Mouse (Mus musculus) stomach, embryonic 14.5 days (tissue): ENCODE results near the gene March2. TPM values are rescaled to one million over a fixed set of nuclear protein-coding genes. Genes with fewer than 3 reads are reported as not detected.

Experiments used
- ATAC-seq: fragments of 200-750 bp; cut with Nextera tagmentation; 2 replicates; pipeline ENCODE4 v1.8.0; 2017; ENCODE audit warnings: low read depth, moderate TSS enrichment; ENCODE audit not compliant: insufficient number of reproducible peaks, insufficient read depth, low FRiP score
- H3K27ac ChIP-seq: fragments of 300-500 bp; sonication (generic); 2 replicates; pipeline ENCODE4 v1.5.1; 2014; ENCODE audit warnings: mild to moderate bottlenecking, low read length, moderate library complexity, mixed read lengths
- H3K27me3 ChIP-seq: fragments of 300-500 bp; sonication (generic); 2 replicates; pipeline ENCODE4 v1.6.1; 2014; ENCODE audit warnings: low read length, control low read depth, mixed read lengths; ENCODE audit not compliant: control insufficient read depth, insufficient read depth
- H3K36me3 ChIP-seq: fragments of 300-500 bp; sonication (generic); 2 replicates; pipeline ENCODE4 v1.6.1; 2014; ENCODE audit warnings: mild to moderate bottlenecking, control low read depth, low read length, moderate library complexity, mixed read lengths; ENCODE audit not compliant: control insufficient read depth, insufficient read depth
- H3K4me1 ChIP-seq: fragments of 300-500 bp; sonication (generic); 2 replicates; pipeline ENCODE4 v1.6.1; 2014; ENCODE audit warnings: low read length, control low read depth, mixed read lengths; ENCODE audit not compliant: control insufficient read depth, insufficient read depth
- H3K4me2 ChIP-seq: fragments of 300-500 bp; sonication (generic); replicated peaks from 2 replicates; pipeline ENCODE4 v1.6.1; 2014; ENCODE audit warnings: low read depth, low read length, control low read depth
- H3K4me3 ChIP-seq: fragments of 300-500 bp; sonication (generic); 2 replicates; pipeline ENCODE4 v1.5.1; 2014; ENCODE audit warnings: low read depth, low read length, control low read depth
- H3K9ac ChIP-seq: fragments of 300-500 bp; sonication (generic); replicated peaks from 2 replicates; pipeline ENCODE4 v1.6.1; 2014; ENCODE audit warnings: low read depth, mild to moderate bottlenecking, control low read depth, low read length, moderate library complexity, mixed read lengths
- H3K9me3 ChIP-seq: fragments of 300-500 bp; sonication (generic); 2 replicates; pipeline ENCODE4 v1.6.1; 2016; ENCODE audit warnings: low read depth, low read length, control low read depth; ENCODE audit not compliant: control insufficient read depth
- WGBS: fragments of 180-500 bp; shearing (Covaris S2); extraction: QIAGEN DNeasy Blood & Tissue Kit; methylation state at CpG from one replicate; pipeline ENCODE4 v1.1.7; 2014; 5-methylcytosine and 5-hydroxymethylcytosine counted together
- polyA plus RNA-seq: library from polyadenylated mRNA; unstranded; fragments of >200 nt; fragmentation: Nextera tagmentation; extraction: Ambion mirVana; gene quantifications from 2 replicates; pipeline ENCODE4 v1.2.1, GENCODE M21; 2014

March2 gene
- polyA plus RNA-seq, 1 experiment from 2014 or later, result 42.8 TPM

GRCm38 (mm10) chr17:33678771-33679170, 39.7 kb downstream of the March2 start:
- Histone ChIP-seq H3K4me2 (no peak overlapping the region), H3K4me3 (no peak overlapping the region), H3K4me1 (peaks cover 26% of the 10 kb centered on the region; the same call in 1 of the 2 replicates), H3K27ac (no peak overlapping the region), H3K27me3 (no peaks in the 10 kb centered on the region), H3K9ac (no peak overlapping the region), H3K36me3 (peaks cover 25% of the 10 kb centered on the region), H3K9me3 (no peaks in the 10 kb centered on the region)
- ATAC-seq, result no peak

GRCm38 (mm10) chr17:33676086-33676485, 42.4 kb downstream of the March2 start:
- Histone ChIP-seq H3K4me2 (no peak overlapping the region), H3K9ac (no peak overlapping the region), H3K9me3 (no peaks in the 10 kb centered on the region), H3K36me3 (peaks cover 23% of the 10 kb centered on the region), H3K27me3 (no peaks in the 10 kb centered on the region), H3K4me1 (peaks cover 9% of the 10 kb centered on the region; the same call in 1 of the 2 replicates), H3K27ac (no peak overlapping the region), H3K4me3 (no peak overlapping the region)
- WGBS, result 90% methylated on average over 2 of the region's 2 CpGs
- no peak for ATAC-seq

- Histone ChIP-seq H3K27me3 (no peaks in the 10 kb centered on the region), H3K36me3 (peaks cover 23% of the 10 kb centered on the region), H3K9me3 (no peaks in the 10 kb centered on the region), H3K4me3 (no peak overlapping the region), H3K9ac (no peak overlapping the region), H3K4me2 (no peak overlapping the region), H3K27ac (no peak overlapping the region), H3K4me1 (peaks cover 9% of the 10 kb centered on the region; the same call in 1 of the 2 replicates)
- no peak for ATAC-seq
Measured at GRCm38 (mm10) chr17:33675452-33675851, 43.0 kb downstream of the March2 start.

GRCm38 (mm10) chr17:33673837-33674236, 44.6 kb downstream of the March2 start:
- Histone ChIP-seq H3K4me1 (peaks cover 4% of the 10 kb centered on the region; the same call in 1 of the 2 replicates), H3K4me2 (no peak overlapping the region), H3K9ac (no peak overlapping the region), H3K36me3 (peaks cover 20% of the 10 kb centered on the region), H3K27ac (no peak overlapping the region), H3K27me3 (no peaks in the 10 kb centered on the region), H3K9me3 (no peaks in the 10 kb centered on the region), H3K4me3 (no peak overlapping the region)
- no peak for ATAC-seq
- WGBS, result 67% methylated on average over 1 of the region's 1 CpGs

GRCm38 (mm10) chr17:33669681-33670080, 48.8 kb downstream of the March2 start:
- H3K9ac ChIP-seq, result no peak overlapping the region
- WGBS, result 86% methylated on average over 3 of the region's 3 CpGs
- H3K9me3 ChIP-seq, result no peaks in the 10 kb centered on the region
- no peak overlapping the region for H3K4me3 ChIP-seq
- no peak overlapping the region for H3K27ac ChIP-seq
- no peaks in the 10 kb centered on the region for H3K27me3 ChIP-seq
- H3K4me1 ChIP-seq, result no peaks in the 10 kb centered on the region
- no peak overlapping the region for H3K4me2 ChIP-seq
- ATAC-seq, result no peak
- H3K36me3 ChIP-seq, result peaks cover 31% of the 10 kb centered on the region

GRCm38 (mm10) chr17:33666813-33667212, 51.7 kb downstream of the March2 start:
- H3K27ac ChIP-seq, result no peak overlapping the region
- peaks cover 54% of the 10 kb centered on the region for H3K36me3 ChIP-seq
- H3K4me2 ChIP-seq, result no peak overlapping the region
- WGBS, result 63% methylated on average over 3 of the region's 3 CpGs
- H3K4me1 ChIP-seq, result no peaks in the 10 kb centered on the region
- no peak overlapping the region for H3K4me3 ChIP-seq
- H3K27me3 ChIP-seq, result no peaks in the 10 kb centered on the region
- no peaks in the 10 kb centered on the region for H3K9me3 ChIP-seq
- H3K9ac ChIP-seq, result no peak overlapping the region
- ATAC-seq, result no peak

GRCm38 (mm10) chr17:33649781-33650475, 68.5 kb downstream of the March2 start:
- H3K27ac ChIP-seq, result no peak overlapping the region
- 97% methylated on average over 34 of the region's 34 CpGs for WGBS
- H3K9me3 ChIP-seq, result no peaks in the 10 kb centered on the region
- H3K4me3 ChIP-seq, result no peak overlapping the region
- no peaks in the 10 kb centered on the region for H3K4me1 ChIP-seq
- H3K27me3 ChIP-seq, result no peaks in the 10 kb centered on the region
- H3K4me2 ChIP-seq, result no peak overlapping the region
- no peak overlapping the region for H3K9ac ChIP-seq
- H3K36me3 ChIP-seq, result peaks cover 83% of the 10 kb centered on the region
- peak; percentile 37; the same call in 1 of the 2 replicates for ATAC-seq

- H3K4me1 ChIP-seq, result no peaks in the 10 kb centered on the region
Measured at GRCm38 (mm10) chr17:33645073-33645472, 73.4 kb downstream of the March2 start.

GRCm38 (mm10) chr17:33644068-33644467, 74.4 kb downstream of the March2 start:
- Histone ChIP-seq H3K4me2 (no peak overlapping the region), H3K9ac (no peak overlapping the region), H3K36me3 (peaks cover 50% of the 10 kb centered on the region), H3K27ac (no peak overlapping the region), H3K27me3 (no peaks in the 10 kb centered on the region), H3K9me3 (no peaks in the 10 kb centered on the region), H3K4me1 (no peaks in the 10 kb centered on the region), H3K4me3 (no peak overlapping the region)
- WGBS, result 94% methylated on average over 4 of the region's 4 CpGs
- no peak for ATAC-seq

More at GRCm38 (mm10) chr17:33645073-33645472, 73.4 kb downstream of the March2 start:
- no peak overlapping the region for H3K4me3 ChIP-seq
- ATAC-seq, result no peak
- no peaks in the 10 kb centered on the region for H3K9me3 ChIP-seq
- no peak overlapping the region for H3K4me2 ChIP-seq
- H3K27me3 ChIP-seq, result no peaks in the 10 kb centered on the region
- WGBS, result 95% methylated on average over 8 of the region's 8 CpGs
- H3K9ac ChIP-seq, result no peak overlapping the region
- peaks cover 60% of the 10 kb centered on the region for H3K36me3 ChIP-seq
- H3K27ac ChIP-seq, result no peak overlapping the region
